Mouse (Mus musculus) gonadal fat pad, adult 2 months (tissue): ENCODE data around the gene Cemip2. TPM values are rescaled to one million over a fixed set of nuclear protein-coding genes. Genes with fewer than 3 reads are reported as not detected.
A peak's percentile ranks its signal among the peaks of the same experiment; 100 is the strongest.

Experiments used
- DNase-seq: peaks from one replicate; pipeline ENCODE4 v3.0.0-alpha.2; 2012; ENCODE audit warnings: low read depth
- polyA plus RNA-seq: library from polyadenylated mRNA; depleted of rRNA; stranded (reverse); fragments of >200 nt; gene quantifications from 2 replicates; pipeline ENCODE4 v1.2.3, GENCODE M21; 2012

Cemip2 gene
- polyA plus RNA-seq, 1 experiment, result 4.8 TPM

- DNase-seq, result no peak
These were observed 964 bp downstream of the Cemip2 start for GRCm38 (mm10) chr19:21779106-21779505.

- no peak for DNase-seq
These were observed 2.5 kb downstream of the Cemip2 start for GRCm38 (mm10) chr19:21780663-21781062.

- no peak for DNase-seq
These were observed 3.1 kb downstream of the Cemip2 start for GRCm38 (mm10) chr19:21781066-21781786.

- no peak for DNase-seq
These were observed 3.8 kb downstream of the Cemip2 start for GRCm38 (mm10) chr19:21781787-21782432.

- no peak for DNase-seq
These were observed 5.6 kb downstream of the Cemip2 start for GRCm38 (mm10) chr19:21783717-21784116.

GRCm38 (mm10) chr19:21784331-21785131 lies 6.4 kb downstream of the Cemip2 start:
- no peak for DNase-seq

GRCm38 (mm10) chr19:21785132-21785528 lies 7.0 kb downstream of the Cemip2 start:
- no peak for DNase-seq

- no peak for DNase-seq
These were observed 8.9 kb downstream of the Cemip2 start for GRCm38 (mm10) chr19:21787004-21787480.

GRCm38 (mm10) chr19:21788999-21789398 lies 10.9 kb downstream of the Cemip2 start:
- no peak for DNase-seq

GRCm38 (mm10) chr19:21789676-21790075 lies 11.5 kb downstream of the Cemip2 start:
- DNase-seq, result no peak

GRCm38 (mm10) chr19:21791386-21791785 lies 13.2 kb downstream of the Cemip2 start:
- no peak for DNase-seq

- DNase-seq, result no peak
These were observed 13.7 kb downstream of the Cemip2 start for GRCm38 (mm10) chr19:21791826-21792225.

- DNase-seq, result no peak
These were observed 14.5 kb downstream of the Cemip2 start for GRCm38 (mm10) chr19:21792587-21793175.

- DNase-seq, result no peak
These were observed 16.4 kb downstream of the Cemip2 start for GRCm38 (mm10) chr19:21794569-21794968.

- no peak for DNase-seq
These were observed 18.2 kb downstream of the Cemip2 start for GRCm38 (mm10) chr19:21796333-21796732.

- no peak for DNase-seq
These were observed 20.6 kb downstream of the Cemip2 start for GRCm38 (mm10) chr19:21798700-21799099.

GRCm38 (mm10) chr19:21799410-21800373 lies 21.6 kb downstream of the Cemip2 start:
- DNase-seq, result no peak

- no peak for DNase-seq
These were observed 26.3 kb downstream of the Cemip2 start for GRCm38 (mm10) chr19:21804488-21804887.

- peak; percentile 46 for DNase-seq
These were observed 27.2 kb downstream of the Cemip2 start for GRCm38 (mm10) chr19:21805305-21805704.

GRCm38 (mm10) chr19:21810135-21810534 lies 32.0 kb downstream of the Cemip2 start:
- no peak for DNase-seq

GRCm38 (mm10) chr19:21813560-21813959 lies 35.4 kb downstream of the Cemip2 start:
- DNase-seq, result peak; percentile 77
